Mouse (Mus musculus) stomach, adult 2 months (tissue): Measurements from ENCODE around the gene Zfp932. TPM values are rescaled to one million over a fixed set of nuclear protein-coding genes. Genes with fewer than 3 reads are reported as not detected.

Experiments used
- polyA plus RNA-seq: library from polyadenylated mRNA; depleted of rRNA; stranded (reverse); fragments of >200 nt; gene quantifications from 2 replicates; pipeline ENCODE4 v1.2.3, GENCODE M21; 2012; rRNA removed

Zfp932 gene
- 0.25 and 0.41 TPM in 2 replicates for polyA plus RNA-seq

DNA sequence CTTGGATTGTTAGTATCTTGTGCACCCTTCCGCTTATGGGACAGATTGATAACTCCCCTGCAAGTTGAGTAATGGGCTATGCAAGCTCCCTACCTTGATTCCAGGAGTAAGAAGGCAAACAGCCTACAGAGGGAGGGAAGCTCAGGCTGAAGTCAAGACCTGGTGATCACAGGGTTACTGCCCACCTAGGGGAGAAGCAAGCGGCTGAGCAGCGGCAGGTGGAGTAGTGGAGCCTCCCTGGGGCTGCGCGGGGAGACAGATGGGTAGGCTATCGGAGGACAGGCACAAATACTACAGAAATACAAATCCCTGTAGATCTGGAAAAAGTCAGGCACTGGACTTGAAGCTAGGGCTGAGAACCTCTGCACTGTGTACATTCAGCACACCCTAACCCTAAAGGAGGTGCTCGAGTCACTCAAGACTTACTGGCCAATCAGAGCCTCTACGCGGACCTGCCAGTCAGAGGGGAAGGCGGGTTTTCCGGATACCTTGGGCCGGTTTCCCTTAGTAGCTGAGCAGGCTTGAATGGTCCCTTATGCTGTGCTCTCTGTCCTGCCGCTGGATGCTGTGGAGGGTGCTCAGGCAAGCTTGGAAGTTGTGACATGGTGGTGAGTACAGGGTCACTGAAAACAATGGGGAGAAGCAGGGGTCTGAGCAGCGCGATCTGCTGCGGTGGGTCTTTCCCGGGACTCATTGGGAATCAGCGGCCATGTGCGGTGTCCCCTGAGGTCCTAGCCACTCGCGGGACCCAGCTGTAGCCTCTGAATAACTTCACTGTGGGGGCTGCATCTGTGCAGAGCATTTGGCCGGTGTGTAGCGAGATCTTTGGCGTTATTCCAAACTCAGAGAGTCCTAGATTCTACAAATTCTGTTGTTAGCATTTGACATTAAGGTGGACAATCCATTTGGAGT is at the start of gene Zfp932:
Zfp932 (plus strand) TSS at position 496 of the 912 bp plus-strand sequence.

Other genes starting within 250 kb of the Zfp932 start
- gene 4930522L14Rik, start 244.6 kb upstream of the Zfp932 start, polyA plus RNA-seq, result 0.15 and 0.28 TPM in 2 replicates
- 0.16 and 0.18 TPM in 2 replicates for gene Gm15446, start 73.1 kb upstream of the Zfp932 start, polyA plus RNA-seq
- gene Gm17655, start 76.0 kb downstream of the Zfp932 start, polyA plus RNA-seq, result not detected in 2 replicates
- gene Gm35315, start 97.9 kb downstream of the Zfp932 start, polyA plus RNA-seq, result 0.01 and 0.03 TPM in 2 replicates
- gene Plcxd1, start 103.4 kb downstream of the Zfp932 start, polyA plus RNA-seq, result 6.3 and 19.0 TPM in 2 replicates
- 50.2 and 57.9 TPM in 2 replicates for gene Gtpbp6, start 111.7 kb downstream of the Zfp932 start, polyA plus RNA-seq
- gene Zfp605, start 113.6 kb downstream of the Zfp932 start, polyA plus RNA-seq, result 0.02 TPM in 1 of 2 replicates, not detected in the other
- 29.7 and 34.9 TPM in 2 replicates for gene Chfr, start 139.3 kb downstream of the Zfp932 start, polyA plus RNA-seq
- 1.9 and 2.3 TPM in 2 replicates for gene Golga3, start 180.2 kb downstream of the Zfp932 start, polyA plus RNA-seq
- 2.0 and 2.3 TPM in 2 replicates for gene Ankle2, start 234.5 kb downstream of the Zfp932 start, polyA plus RNA-seq